Mouse (Mus musculus): ENCODE results near the gene Zfp593.

DNA sequence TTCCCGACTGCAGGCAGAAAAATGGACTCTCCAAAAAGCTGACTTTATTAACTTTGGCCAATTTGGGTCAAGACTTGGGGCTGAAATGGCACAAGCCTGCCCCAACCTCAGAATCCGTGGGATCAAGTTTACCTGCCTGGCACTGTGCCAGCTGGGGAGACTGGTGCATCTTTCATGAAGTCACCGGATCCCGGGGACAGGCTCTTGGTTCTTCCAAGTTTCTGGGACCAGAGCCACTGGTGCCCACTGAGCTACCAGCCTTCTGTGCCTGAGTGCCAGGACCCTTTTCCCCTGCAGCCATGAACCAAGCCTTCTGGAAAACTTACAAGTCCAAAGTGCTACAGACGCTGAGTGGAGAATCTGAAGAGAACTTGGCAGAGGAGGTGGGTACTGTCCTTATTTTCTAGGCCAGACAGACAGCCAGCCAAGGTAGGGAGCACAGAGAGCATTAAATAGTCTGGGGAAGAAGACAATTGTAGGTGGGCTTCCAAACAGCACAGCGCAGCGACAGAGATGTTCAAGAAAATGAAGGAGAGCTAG is 1.4 kb upstream of the Zfp593 start, which contains the start of gene Gm30191:
- TF ChIP-seq CTCF (IDR thresholded peaks at IDR 0.05; ENCODE audit: control insufficient read depth, insufficient read depth, low read length) (no peak), POLR2A (IDR thresholded peaks at IDR 0.05; ENCODE audit: borderline replicate concordance, control insufficient read depth, low read depth, low read length) (no peak)
